In genomic region chr4:115784769-115785510, GRCm38 (mm10) we compare ENCODE assay signal across 8 mouse cellular contexts. TPM values are rescaled to one million over a fixed set of nuclear protein-coding genes. Genes with fewer than 3 reads are reported as not detected.
A peak's percentile ranks its signal among the peaks of the same experiment; 100 is the strongest.
DNase-seq lines count a peak whose midpoint lies in the region; TF ChIP-seq lines count a peak whose summit lies in the region.

Gene Atpaf1 (plus strand): TSS chr4:115784812.

- TF ChIP-seq CTCF in cortical plate, adult 2 months (IDR thresholded peaks at IDR 0.05; ENCODE audit: extremely low read depth, insufficient read depth, low read length) = no peak

- TF ChIP-seq POLR2A in cortical plate, adult 2 months (IDR thresholded peaks at IDR 0.05; ENCODE audit: extremely low read depth, insufficient read depth, low read length) = peak; percentile 40; the same call in 1 of the 2 replicates

- H3K36me3 ChIP-seq in megakaryocyte, embryonic 14.5 days (replicated peaks; ENCODE audit: low read length) = peaks cover 37% of the 10 kb centered on the region

- H3K4me3 ChIP-seq in cortical plate, adult 2 months (ENCODE audit: insufficient read depth, low read length) = peak within 1 kb of the TSS; percentile 63
- peak within 1 kb of the TSS; percentile 95 for H3K4me3 ChIP-seq in megakaryocyte, embryonic 14.5 days (replicated peaks)

- no peaks in the 10 kb centered on the region for H3K27me3 ChIP-seq in megakaryocyte, embryonic 14.5 days (replicated peaks)

- peak within 1 kb of the TSS; percentile 36 for H3K27ac ChIP-seq in cortical plate, adult 2 months (ENCODE audit: insufficient read depth, low read length)

- DNase-seq in adipocyte (ENCODE audit: low spot score) = peak; percentile 61
- DNase-seq in gastrocnemius, postnatal 10 days = peak; percentile 80
- peak; percentile 77 for DNase-seq in induced T-regulatory cell, adult 2 months (ENCODE audit: low read depth)
- peak; percentile 69 to 78 for DNase-seq in left cerebral cortex, adult 8-10 months (ENCODE audit: low spot score in 2 of 2)
- DNase-seq in right cerebral cortex, postnatal 10 days (ENCODE audit: low spot score in 2 of 2) = peak; percentile 87 to 90
- DNase-seq in urinary bladder, postnatal 14 days (ENCODE audit: low spot score) = peak; percentile 68

- peaks cover 3% of the 10 kb centered on the region; the same call in 1 of the 2 replicates for H3K9me3 ChIP-seq in megakaryocyte, embryonic 14.5 days

- peaks cover 11% of the 10 kb centered on the region for H3K4me1 ChIP-seq in cortical plate, adult 2 months (ENCODE audit: control insufficient read depth, insufficient read depth, low read length)
- H3K4me1 ChIP-seq in megakaryocyte, embryonic 14.5 days = peaks cover 54% of the 10 kb centered on the region

RNA-seq across cellular contexts. Expression of gene Atpaf1, which starts in this region (rescaled TPM):
- polyA plus RNA-seq in cortical plate, adult 2 months (2012; rRNA removed) = 53.1 and 54.4 TPM in 2 replicates
- 10 to 100 TPM; 33.8 to 40.4 TPM for total RNA-seq in gastrocnemius, postnatal 10 days (2021)
- total RNA-seq in left cerebral cortex, adult 8-10 months (2022) = 10 to 100 TPM; 77.6 to 82.8 (median 81.9) TPM
- polyA plus RNA-seq in megakaryocyte, embryonic 14.5 days (2012; ENCODE audit: insufficient read depth, low replicate concordance) = 16.7 TPM in 1 of 2 replicates, not detected in the other

Comparison
In these comparisons a context has a peak if more than half of its experiments do, and no peak if none do; other contexts are left out.
1. Peak in every context shown above with its lines: DNase-seq, H3K4me3 ChIP-seq and H3K27ac ChIP-seq.